Mouse (Mus musculus) left cerebral cortex, adult 2 months (tissue): Measurements from ENCODE around the gene Galnt4. TPM values are rescaled to one million over a fixed set of nuclear protein-coding genes. Genes with fewer than 3 reads are reported as not detected.

Experiments
- DNase-seq, 2 experiments: peaks; one replicate each; pipeline ENCODE4 v3.0.0; 2021 to 2022; ENCODE audit warnings: low spot score in 2 of 2, mixed read lengths in 1 of 2; ENCODE audit errors: extremely low spot score in 1 of 2
- H3K27ac ChIP-seq: fragments of 200-600 bp; 2 replicates; pipeline ENCODE4 v1.8.1; 2022
- H3K4me3 ChIP-seq: fragments of 200-600 bp; 2 replicates; pipeline ENCODE4 v1.8.1; 2022
- CTCF ChIP-seq: fragments of 200-600 bp; IDR thresholded peaks from 2 replicates; pipeline ENCODE4 v1.8.1; 2022; ENCODE audit warnings: antibody characterized with exemption, mild to moderate bottlenecking, moderate library complexity
- intact Hi-C: fragments of 180-260 bp; cut with DNase I; formaldehyde crosslinking; loops from one replicate; pipeline ENCODE4 v1.15.1; 2025
- long read RNA-seq, 2 experiments: library from polyadenylated mRNA; stranded (forward); transcript quantifications; one replicate each; pipeline ENCODE4 v2.0.0; 2021; ENCODE audit warnings: borderline mapping rate in 2 of 2
- total RNA-seq, 2 experiments: library from RNA; stranded (reverse); gene quantifications; 2 replicates each; pipeline ENCODE4 v1.2.3; 2021

The Galnt4 gene
- total RNA-seq: 1 to 10 TPM; 2.3 to 2.4 TPM
- long read RNA-seq, experiment 1, full-length matches to known transcripts: 6 of 6 reads
- long read RNA-seq, experiment 1, partial matches to known transcripts: 0 of 6 reads
- long read RNA-seq, experiment 1, other reads (novel, unspliced or antisense): 0 of 6 reads
- long read RNA-seq, experiment 2, full-length matches to known transcripts: 7 of 7 reads
- long read RNA-seq, experiment 2, partial matches to known transcripts: 0 of 7 reads
- long read RNA-seq, experiment 2, other reads (novel, unspliced or antisense): 0 of 7 reads

DNA sequence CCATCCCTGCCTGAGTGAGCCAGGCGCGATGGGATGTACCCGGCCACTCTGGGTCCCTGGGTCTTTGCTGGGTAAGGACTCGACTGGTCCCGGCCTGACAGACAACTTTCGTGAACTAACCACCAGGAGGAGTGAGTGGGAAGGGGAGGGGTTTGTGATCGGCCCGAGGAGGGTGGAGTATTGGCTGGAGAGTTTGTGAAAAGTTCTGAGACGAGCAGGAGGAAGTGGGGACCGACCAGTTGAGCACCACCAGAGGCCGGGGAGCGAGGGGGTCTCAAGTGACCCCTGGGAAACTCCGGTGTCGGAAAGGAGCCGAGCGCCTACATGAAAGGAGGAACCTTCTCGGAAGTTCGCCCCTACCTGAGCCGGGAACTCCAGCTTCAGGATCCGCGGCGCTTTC lies at the start of gene Galnt4:
TSS of gene Galnt4 (plus strand) at position 196 of the 400 bp plus-strand sequence.
- intact Hi-C loops: loop anchor here (2.0 to 5.0 kb wide), 3 partner anchors 44 to 511 kb away; partner anchors contain the start of gene Dusp6
- Histone ChIP-seq H3K27ac (peak within 1 kb of the TSS; percentile 96), H3K4me3 (peak within 1 kb of the TSS; percentile 88)
- DNase-seq: peak in 1 of 2 experiments; percentile 58
- TF ChIP-seq CTCF: peak; percentile 57

DNA sequence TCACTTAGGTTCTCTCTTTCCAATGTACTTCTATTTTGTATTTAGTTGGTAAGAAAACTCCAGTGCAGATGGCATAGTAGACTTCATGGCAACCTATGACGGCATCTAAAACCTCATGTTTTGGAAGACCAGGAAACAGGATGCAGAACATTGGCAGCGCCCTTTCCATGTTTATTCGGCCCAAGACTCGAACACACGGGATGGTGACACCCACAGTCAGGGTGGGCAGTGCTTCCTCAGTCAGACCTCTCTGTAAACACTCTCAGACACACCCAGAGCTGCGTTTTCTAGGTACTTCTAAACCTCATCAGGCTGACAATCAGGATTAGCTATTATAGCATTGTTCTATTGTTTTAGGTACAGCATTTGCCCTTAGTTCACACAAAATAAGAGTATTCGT lies 47.4 kb upstream of the Galnt4 start:
- intact Hi-C loops: no loop called here
- Histone ChIP-seq H3K4me3 (no peak overlapping the region), H3K27ac (no peak overlapping the region)
- no peak for TF ChIP-seq CTCF
- DNase-seq: no peak

DNA sequence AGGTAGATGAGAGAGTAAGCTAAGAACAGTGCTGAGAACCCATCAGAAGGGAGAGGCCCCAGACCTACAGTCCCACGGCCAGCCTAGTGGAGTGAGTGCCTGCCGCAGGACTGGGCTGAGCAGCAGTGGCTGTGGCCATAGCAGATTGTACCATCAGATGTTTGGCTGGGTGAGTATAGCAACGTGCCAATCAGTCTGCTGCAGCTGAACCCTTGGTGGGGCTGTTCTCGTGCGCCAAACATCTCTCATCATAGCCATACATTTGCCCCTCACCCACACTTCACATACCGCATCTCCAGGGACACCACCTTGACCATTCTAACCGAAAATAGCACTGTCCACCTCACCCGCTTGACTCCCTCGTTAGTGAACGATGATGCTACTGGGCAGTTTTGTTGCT lies 46.5 kb upstream of the Galnt4 start:
- intact Hi-C loops: no loop called here
- Histone ChIP-seq H3K27ac (no peak overlapping the region), H3K4me3 (no peak overlapping the region)
- TF ChIP-seq CTCF: no peak
- no peak for DNase-seq

DNA sequence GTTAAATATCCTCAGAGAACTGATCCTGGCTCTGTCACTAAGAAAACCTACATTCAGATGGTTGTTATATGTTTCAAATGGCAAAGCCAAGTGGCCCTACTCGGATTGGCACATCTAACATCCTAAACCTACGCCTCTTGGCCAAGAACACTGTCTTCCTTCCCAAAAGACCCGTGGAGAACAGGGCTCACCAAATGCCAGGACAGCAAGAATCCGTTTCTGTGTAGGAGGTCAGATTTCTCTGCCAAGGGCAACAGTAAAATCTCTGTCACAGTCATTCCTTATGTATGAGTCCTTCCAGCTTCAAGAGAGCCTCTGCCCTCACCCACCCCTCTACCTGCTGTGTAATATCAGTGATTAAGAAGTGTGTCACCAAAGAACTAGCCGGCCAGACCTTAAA lies 45.4 kb upstream of the Galnt4 start:
- intact Hi-C loops: no loop called here
- no peak overlapping the region for H3K27ac ChIP-seq
- H3K4me3 ChIP-seq: no peak overlapping the region
- TF ChIP-seq CTCF: no peak
- DNase-seq: no peak

DNA sequence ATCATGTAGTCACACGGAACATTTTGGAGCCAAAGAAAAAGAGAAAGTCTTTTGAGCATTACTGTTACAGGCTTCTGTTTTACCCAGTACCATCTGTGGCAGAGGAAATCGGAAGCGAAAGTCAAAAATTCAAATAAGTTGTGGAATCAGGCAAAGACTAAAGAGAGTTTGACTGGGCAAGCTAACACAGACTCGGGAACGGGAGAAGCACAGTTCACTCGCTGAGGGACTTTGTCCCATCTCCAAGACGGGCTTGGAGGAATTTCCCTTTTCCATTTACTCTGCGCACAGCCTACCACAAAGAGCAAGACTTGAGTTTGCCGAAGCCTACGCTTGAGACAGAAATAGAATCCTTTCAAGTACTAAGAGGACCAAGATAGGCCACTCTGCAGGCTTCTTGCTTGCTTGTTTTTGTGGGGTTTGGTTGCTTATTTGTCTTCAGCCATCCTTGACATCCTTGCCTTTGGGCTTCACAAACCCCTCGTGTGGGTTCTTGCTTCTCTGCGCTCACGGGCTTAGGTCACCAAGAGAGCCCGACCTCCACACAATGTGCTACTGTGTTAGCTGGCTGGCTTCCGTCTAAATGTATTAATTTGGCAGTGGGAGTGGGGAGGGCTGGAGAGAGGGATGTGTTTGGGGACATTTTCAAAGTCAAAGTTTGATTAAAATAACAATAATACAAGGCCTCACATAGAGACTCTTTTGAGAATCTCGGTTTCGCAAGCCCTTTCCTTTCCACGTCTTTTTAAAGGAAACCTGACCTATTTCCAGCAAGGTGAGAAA lies 31.7 kb upstream of the Galnt4 start:
- peak overlapping the region; percentile 80 for H3K27ac ChIP-seq
- DNase-seq: peak in 1 of 2 experiments; percentile 47
- no peak for TF ChIP-seq CTCF
- H3K4me3 ChIP-seq: no peak overlapping the region
- intact Hi-C loops: no loop called here

DNA sequence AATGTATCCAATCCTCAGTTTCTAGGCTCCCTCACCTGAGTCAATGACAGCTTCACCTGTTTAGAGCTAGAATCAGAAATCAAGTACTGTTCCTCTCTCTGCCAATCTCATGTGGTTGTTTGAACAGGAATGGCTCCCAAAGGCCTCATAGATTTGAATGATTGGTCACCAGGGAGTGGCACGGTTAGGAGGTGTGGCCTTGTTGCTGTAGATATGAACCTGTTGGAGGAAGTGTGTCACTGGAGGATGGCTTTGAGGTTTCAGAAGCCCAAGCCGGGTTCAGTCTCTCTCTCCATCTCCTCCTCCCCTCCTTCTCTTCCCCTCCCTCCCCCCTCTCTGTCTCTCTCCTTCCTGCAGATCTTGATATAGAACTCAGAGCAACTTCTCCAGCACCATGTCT lies 29.3 kb upstream of the Galnt4 start:
- intact Hi-C loops: no loop called here
- H3K27ac ChIP-seq: no peak overlapping the region
- TF ChIP-seq CTCF: no peak
- no peak overlapping the region for H3K4me3 ChIP-seq
- DNase-seq: no peak

DNA sequence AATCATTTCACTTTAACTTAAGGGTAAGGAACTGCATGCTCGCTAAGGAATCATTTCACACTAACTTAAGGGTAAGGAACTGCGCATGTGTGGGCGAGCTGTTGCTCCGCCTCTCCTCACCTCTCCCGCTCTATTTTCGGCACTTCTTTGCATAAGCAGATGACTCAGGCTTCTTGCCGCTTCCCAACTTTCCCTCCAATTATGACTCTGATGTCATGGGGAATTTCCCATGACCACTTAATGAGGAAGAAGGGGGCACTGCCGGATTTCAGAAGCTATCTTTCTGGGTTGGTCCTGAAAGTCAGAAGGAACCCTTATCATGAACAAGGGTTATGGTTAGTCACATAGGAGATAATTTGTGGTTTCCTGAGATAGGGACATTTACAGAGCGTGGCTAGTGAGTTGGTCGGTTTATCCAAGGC lies 26.4 kb upstream of the Galnt4 start:
- Histone ChIP-seq H3K4me3 (no peak overlapping the region), H3K27ac (peak overlapping the region; percentile 65)
- intact Hi-C loops: loop anchor here (10.0 kb wide), 1 partner anchor 1707 kb away; no protein-coding TSS in a partner anchor
- DNase-seq: peak; percentile 54 to 55
- no peak for TF ChIP-seq CTCF

DNA sequence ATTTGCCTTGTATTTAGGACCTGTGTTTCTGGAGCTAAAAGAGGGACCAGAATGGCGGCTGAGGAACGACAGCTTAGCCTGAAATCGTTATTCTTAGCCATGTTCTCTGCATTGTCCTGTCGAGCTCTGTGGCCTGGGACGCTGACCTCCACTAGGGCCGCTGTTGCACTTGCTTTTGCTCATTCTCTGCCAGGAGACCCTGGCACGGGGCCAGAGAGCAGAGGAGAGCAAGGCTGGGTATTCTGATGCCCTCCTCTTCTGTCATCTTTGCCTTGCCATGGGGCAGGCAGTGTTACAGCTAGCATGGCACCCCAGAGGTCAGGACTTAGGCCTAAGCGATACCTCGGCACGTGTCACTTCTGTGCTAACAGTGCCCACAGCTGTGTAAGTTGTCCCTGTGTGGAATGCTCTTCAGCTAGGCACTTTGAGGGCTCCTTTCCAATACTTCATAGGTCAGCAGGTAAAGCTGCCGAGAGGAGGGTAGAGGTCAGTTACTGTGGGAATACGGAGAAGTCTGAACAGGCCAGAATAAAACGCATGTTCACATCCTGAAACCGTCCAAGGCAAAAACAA lies 24.4 kb upstream of the Galnt4 start:
- intact Hi-C loops: loop anchor here (2.0 to 10.0 kb wide), 5 partner anchors 169 to 1709 kb away; partner anchors contain the start of gene Atp2b1
- DNase-seq: no peak
- Histone ChIP-seq H3K27ac (no peak overlapping the region), H3K4me3 (no peak overlapping the region)
- TF ChIP-seq CTCF: no peak

DNA sequence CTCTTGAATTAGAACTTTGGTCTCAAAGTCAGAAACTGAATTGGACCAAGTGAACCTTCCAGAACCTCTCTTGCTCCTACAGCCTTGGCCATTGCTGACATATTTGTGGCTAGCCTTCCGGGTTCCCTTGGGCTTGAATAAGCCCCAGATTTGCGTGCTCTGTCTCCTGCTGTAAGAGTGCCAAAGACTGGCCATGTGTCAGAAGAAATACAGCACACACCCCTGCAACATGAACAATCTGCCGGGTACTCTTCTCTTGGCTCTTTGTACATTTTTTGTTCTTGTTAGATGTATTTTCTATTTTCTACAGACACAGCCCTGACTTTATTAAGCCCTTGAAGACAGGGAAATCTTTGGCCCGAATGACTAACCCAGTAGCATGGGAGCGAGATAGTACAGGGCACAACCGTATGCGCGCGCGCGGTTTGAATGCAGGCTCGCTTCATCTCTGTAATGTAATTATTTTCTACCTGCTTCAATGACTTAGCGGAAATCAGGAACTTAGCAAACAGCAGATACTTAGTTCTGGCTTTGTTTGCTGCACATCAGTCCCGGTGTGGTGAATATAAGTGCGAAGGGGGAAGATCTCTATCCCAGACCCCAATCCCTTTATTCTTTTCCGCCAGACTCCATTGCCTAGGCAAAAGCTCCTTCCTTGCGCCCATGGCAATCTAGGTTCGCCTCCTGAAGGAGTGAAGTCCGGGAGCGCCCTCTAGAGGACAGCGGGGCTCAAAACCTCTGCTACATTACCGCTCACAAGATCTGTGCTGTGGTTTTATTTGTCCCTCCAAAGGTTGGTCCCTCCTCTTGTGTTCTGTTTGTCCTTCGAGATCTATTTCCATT lies 23.3 kb upstream of the Galnt4 start:
- peak; percentile 94 for TF ChIP-seq CTCF
- intact Hi-C loops: loop anchor here (2.0 to 10.0 kb wide), 5 partner anchors 170 to 1710 kb away; partner anchors contain the start of gene Atp2b1
- no peak overlapping the region for H3K4me3 ChIP-seq
- peak; percentile 86 to 91 for DNase-seq
- no peak overlapping the region for H3K27ac ChIP-seq

DNA sequence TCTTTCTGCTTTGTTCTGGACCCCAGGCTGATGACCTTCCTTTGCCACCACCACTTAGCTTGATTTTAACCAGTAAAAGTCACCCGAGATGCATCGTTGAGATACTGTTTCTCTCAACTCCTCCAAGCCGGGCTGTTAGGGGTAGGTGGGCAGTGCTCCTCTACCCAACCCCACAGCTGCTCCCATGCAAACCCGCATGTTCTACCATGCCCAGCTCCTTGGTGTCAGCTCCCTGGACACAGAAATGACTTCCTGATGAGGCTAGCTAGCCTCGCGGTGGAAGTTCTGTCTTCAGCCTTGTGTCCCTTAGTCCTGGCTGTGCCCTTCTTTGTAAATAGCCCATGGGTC lies 22.7 kb upstream of the Galnt4 start:
- intact Hi-C loops: loop anchor here (2.0 to 10.0 kb wide), 5 partner anchors 170 to 1710 kb away; partner anchors contain the start of gene Atp2b1
- no peak overlapping the region for H3K4me3 ChIP-seq
- DNase-seq: no peak
- no peak overlapping the region for H3K27ac ChIP-seq
- TF ChIP-seq CTCF: no peak

DNA sequence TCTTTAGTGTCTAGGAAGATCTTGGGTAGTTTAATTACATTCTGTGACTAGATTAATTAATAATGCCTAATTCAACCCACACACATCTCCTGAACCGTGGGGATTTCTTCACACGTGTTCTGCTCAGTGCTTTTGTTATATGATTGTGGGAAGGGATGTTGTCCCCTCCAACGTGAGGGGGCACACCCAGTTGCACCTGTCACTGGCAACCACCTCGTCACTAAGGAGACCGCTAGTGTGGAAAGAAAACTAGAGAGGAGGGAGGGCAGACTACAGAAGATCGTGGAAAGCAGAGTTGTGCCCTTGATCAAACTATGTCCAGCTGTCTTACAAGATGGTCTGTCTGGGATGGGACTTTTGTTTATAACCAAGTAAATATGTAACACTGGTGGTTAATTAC lies 21.9 kb upstream of the Galnt4 start:
- no peak overlapping the region for H3K4me3 ChIP-seq
- TF ChIP-seq CTCF: no peak
- H3K27ac ChIP-seq: no peak overlapping the region
- no peak for DNase-seq
- intact Hi-C loops: loop anchor here (10.0 kb wide), 1 partner anchor 1711 kb away; no protein-coding TSS in a partner anchor
